ENCODE assay signal across 13 mouse cellular contexts in genomic region chr14:61743855-61744408, GRCm38 (mm10).
A peak's percentile ranks its signal among the peaks of the same experiment; 100 is the strongest.
DNase-seq lines count a peak whose midpoint lies in the region; ATAC-seq and TF ChIP-seq lines count a peak whose summit lies in the region.
"Had no signal": no experiment of that assay in that cellular context is flagged by ENCODE, and none has a peak within 500 bp of the region (broad histone marks: within the 10 kb centered on the region; RNA-seq: fewer than 3 reads in every experiment).

No protein-coding gene starts in this region.

- H3K4me3 ChIP-seq in liver, embryonic 14.5 days (ENCODE audit: insufficient read depth in 1 of 2, low read depth in 2 of 2, low read length in 2 of 2): no peak overlapping the region
- peak overlapping the region; percentile 41 for H3K4me3 ChIP-seq in erythroblast, embryonic 14.5 days (replicated peaks)
- H3K4me3 ChIP-seq in limb, embryonic 10.5 days: no peak overlapping the region
- H3K4me3 ChIP-seq: left cerebral cortex, adult 2 months had no signal

- H3K4me2 ChIP-seq in liver, embryonic 14.5 days (ENCODE audit: low read depth): no peak overlapping the region

- H3K4me1 ChIP-seq in liver, embryonic 14.5 days (replicated peaks; ENCODE audit: control insufficient read depth in 2 of 2, insufficient read depth in 2 of 2, low read length in 1 of 2): peaks cover 0 to 4% of the 10 kb centered on the region in 2 experiments; a peak in 2 of 4 replicates
- peaks cover 10% of the 10 kb centered on the region for H3K4me1 ChIP-seq in erythroblast, embryonic 14.5 days (ENCODE audit: control insufficient read depth)
- H3K4me1 ChIP-seq in limb, embryonic 10.5 days: peaks cover 8% of the 10 kb centered on the region; the same call in 1 of the 2 replicates

- H3K9ac ChIP-seq in liver, embryonic 14.5 days (replicated peaks): no peak overlapping the region
- H3K9ac ChIP-seq: forebrain, postnatal 0 days had no signal

- ATAC-seq in liver, embryonic 14.5 days (ENCODE audit: insufficient read depth): no peak
- no peak for ATAC-seq in frontal cortex, adult (ENCODE audit: low TSS enrichment)
- ATAC-seq: forebrain, postnatal 0 days had no signal

- no peaks in the 10 kb centered on the region for H3K36me3 ChIP-seq in liver, embryonic 14.5 days (replicated peaks; ENCODE audit: control insufficient read depth, insufficient read depth, low read depth)
- no peaks in the 10 kb centered on the region for H3K36me3 ChIP-seq in erythroblast, embryonic 14.5 days (ENCODE audit: control insufficient read depth)
- no peaks in the 10 kb centered on the region for H3K36me3 ChIP-seq in limb, embryonic 10.5 days

- no peak for TF ChIP-seq EP300 in liver, embryonic 14.5 days (IDR thresholded peaks at IDR 0.05; ENCODE audit: low read depth)

- no peak overlapping the region for H3K27ac ChIP-seq in liver, embryonic 14.5 days
- H3K27ac ChIP-seq in limb, embryonic 10.5 days: no peak overlapping the region
- H3K27ac ChIP-seq: left cerebral cortex, adult 2 months had no signal

- peak; percentile 16 for DNase-seq in embryo, embryonic 10 days (ENCODE audit: low spot score)
- DNase-seq in embryo, embryonic 11 days: no peak
- peak in 2 of 3 experiments; percentile 35 to 41 for DNase-seq in liver, embryonic 14.5 days (ENCODE audit: low read depth in 3 of 3, low spot score in 3 of 3)
- DNase-seq in liver: no peak
- DNase-seq in retina, postnatal 1 day: peak; percentile 32
- DNase-seq in limb, embryonic 10.5 days (ENCODE audit: low spot score): no peak
- DNase-seq: B cell, adult 2 months; forebrain, postnatal 0 days; kidney, adult 18-20 months; thymus, adult 2 months had no signal

- WGBS in liver, embryonic 14.5 days (ENCODE audit: insufficient replicate concordance): 22% methylated on average over 4 of the region's 4 CpGs
- WGBS in limb, embryonic 10.5 days: 51% methylated on average over 4 of the region's 4 CpGs

- no peak for TF ChIP-seq CTCF in liver, embryonic 14.5 days (IDR thresholded peaks at IDR 0.05; ENCODE audit: low read depth)

- no peaks in the 10 kb centered on the region for H3K27me3 ChIP-seq in liver, embryonic 14.5 days (ENCODE audit: control insufficient read depth, insufficient read depth, low read length)
- H3K27me3 ChIP-seq in erythroblast, embryonic 14.5 days (ENCODE audit: control insufficient read depth): no peaks in the 10 kb centered on the region
- H3K27me3 ChIP-seq in limb, embryonic 10.5 days (ENCODE audit: low read depth, poor library complexity, severe bottlenecking): no peaks in the 10 kb centered on the region

- H3K9me3 ChIP-seq in liver, embryonic 14.5 days (ENCODE audit: control insufficient read depth, low read length): no peaks in the 10 kb centered on the region
- H3K9me3 ChIP-seq in erythroblast, embryonic 14.5 days (ENCODE audit: control insufficient read depth, low read length): no peaks in the 10 kb centered on the region
- H3K9me3 ChIP-seq in limb, embryonic 10.5 days (replicated peaks): no peaks in the 10 kb centered on the region

Comparison
In these comparisons a context has a peak if more than half of its experiments do, and no peak if none do; other contexts are left out.
1. DNase-seq: peak in embryo, embryonic 10 days (single experiment), liver, embryonic 14.5 days (2 of 3) and retina, postnatal 1 day (single experiment); none in embryo, embryonic 11 days (single experiment), liver (single experiment) and limb, embryonic 10.5 days (single experiment).